Comparison of ENCODE assay signal across 8 mouse cellular contexts in genomic region chr14:104467133-104467965, GRCm38 (mm10). TPM values are rescaled to one million over a fixed set of nuclear protein-coding genes. Genes with fewer than 3 reads are reported as not detected.
DNase-seq lines count a peak whose midpoint lies in the region; ATAC-seq and TF ChIP-seq lines count a peak whose summit lies in the region.

No protein-coding gene starts in this region.

- no peaks in the 10 kb centered on the region for H3K9me3 ChIP-seq in lung, embryonic 14.5 days (ENCODE audit: low read depth, low read length)
- H3K9me3 ChIP-seq in heart, embryonic 16.5 days (replicated peaks; ENCODE audit: control insufficient read depth, low read length): no peaks in the 10 kb centered on the region
- no peaks in the 10 kb centered on the region for H3K9me3 ChIP-seq in lung, postnatal 0 days (ENCODE audit: low read length)

- peak; percentile 50 for DNase-seq in lung, embryonic 14.5 days
- no peak for DNase-seq in lung, postnatal 25 days (ENCODE audit: low spot score)
- DNase-seq in lung, postnatal 0 days (ENCODE audit: low spot score): no peak
- no peak for DNase-seq in right cerebral cortex, adult 18-20 months
- DNase-seq in urinary bladder, postnatal 10 days (ENCODE audit: low spot score): no peak

- WGBS in lung, embryonic 14.5 days: under 1% methylated on average over 94 of the region's 101 CpGs
- WGBS in bone marrow, adult 2 months: 3% methylated on average over 91 of the region's 101 CpGs
- under 1% methylated on average over 94 of the region's 101 CpGs for whole genome bisulfite sequencing in heart, embryonic 16.5 days
- WGBS in lung, postnatal 0 days: 1% methylated on average over 79 of the region's 101 CpGs

- TF ChIP-seq EP300 in lung, postnatal 0 days (IDR thresholded peaks at IDR 0.05): no peak

- H3K36me3 ChIP-seq in lung, embryonic 14.5 days (ENCODE audit: insufficient read depth): no peaks in the 10 kb centered on the region
- no peaks in the 10 kb centered on the region for H3K36me3 ChIP-seq in heart, embryonic 16.5 days (ENCODE audit: control insufficient read depth, insufficient read depth)
- H3K36me3 ChIP-seq in lung, postnatal 0 days (ENCODE audit: insufficient read depth, low read length): no peaks in the 10 kb centered on the region
- H3K36me3 ChIP-seq in testis, adult 2 months (ENCODE audit: control insufficient read depth, insufficient read depth, low read length): no peaks in the 10 kb centered on the region

- no peak overlapping the region for H3K27ac ChIP-seq in lung, embryonic 14.5 days (ENCODE audit: low read depth)
- no peak overlapping the region; the same call in 1 of the 2 replicates for H3K27ac ChIP-seq in bone marrow, adult 2 months (ENCODE audit: control insufficient read depth, insufficient read depth, low read depth, low read length, poor library complexity)
- H3K27ac ChIP-seq in heart, embryonic 16.5 days (ENCODE audit: low read length): no peak overlapping the region
- no peak overlapping the region for H3K27ac ChIP-seq in lung, postnatal 0 days (ENCODE audit: low read length)
- H3K27ac ChIP-seq in testis, adult 2 months (ENCODE audit: control insufficient read depth, insufficient read depth, low read depth, low read length): no peak overlapping the region

- no peak for TF ChIP-seq POLR2A in bone marrow, adult 2 months (IDR thresholded peaks at IDR 0.05; ENCODE audit: borderline replicate concordance, control insufficient read depth, low read depth, low read length)
- TF ChIP-seq POLR2A in testis, adult 2 months (IDR thresholded peaks at IDR 0.05; ENCODE audit: control insufficient read depth, low read depth, low read length): no peak

- H3K9ac ChIP-seq in lung, embryonic 14.5 days: no peak overlapping the region; the same call in 1 of the 2 replicates
- H3K9ac ChIP-seq in heart, embryonic 16.5 days (ENCODE audit: low read length): peak overlapping the region; percentile 11; the same call in 1 of the 2 replicates
- H3K9ac ChIP-seq in lung, postnatal 0 days (replicated peaks; ENCODE audit: low read depth): no peak overlapping the region

- H3K4me2 ChIP-seq in lung, embryonic 14.5 days: peak overlapping the region; percentile 76
- peak overlapping the region; percentile 76 for H3K4me2 ChIP-seq in heart, embryonic 16.5 days (ENCODE audit: low read depth, low read length)
- H3K4me2 ChIP-seq in lung, postnatal 0 days (replicated peaks; ENCODE audit: low read depth, low read length): peak overlapping the region; percentile 81

- H3K4me3 ChIP-seq in lung, embryonic 14.5 days (ENCODE audit: low read depth, low read length): peak overlapping the region; percentile 49
- H3K4me3 ChIP-seq in bone marrow, adult 2 months (replicated peaks; ENCODE audit: control insufficient read depth, low read depth, low read length): peak overlapping the region; percentile 36
- peak overlapping the region; percentile 59 for H3K4me3 ChIP-seq in heart, embryonic 16.5 days (ENCODE audit: low read length)
- peak overlapping the region; percentile 47 for H3K4me3 ChIP-seq in lung, postnatal 0 days (ENCODE audit: low read depth, low read length)
- peak overlapping the region; percentile 70 for H3K4me3 ChIP-seq in testis, adult 2 months (ENCODE audit: control insufficient read depth, low read depth, low read length)

- peaks cover 93% of the 10 kb centered on the region for H3K27me3 ChIP-seq in lung, embryonic 14.5 days (ENCODE audit: insufficient read depth, low read length)
- peaks cover 92% of the 10 kb centered on the region for H3K27me3 ChIP-seq in heart, embryonic 16.5 days (ENCODE audit: control insufficient read depth, insufficient read depth, low read length)
- H3K27me3 ChIP-seq in lung, postnatal 0 days (replicated peaks; ENCODE audit: insufficient read depth, low read length): peaks cover 90% of the 10 kb centered on the region
- H3K27me3 ChIP-seq in testis, adult 2 months (ENCODE audit: control insufficient read depth, insufficient read depth, low read length): peaks cover 4% of the 10 kb centered on the region; the same call in 1 of the 2 replicates

- peak; percentile 15; the same call in 1 of the 2 replicates for ATAC-seq in lung, embryonic 14.5 days (ENCODE audit: insufficient read depth)
- peak; percentile 64 for ATAC-seq in heart, embryonic 16.5 days (replicated peaks; ENCODE audit: extremely low read depth, insufficient read depth, low FRiP score)
- peak; percentile 31 for ATAC-seq in lung, postnatal 0 days

- TF ChIP-seq CTCF in lung, embryonic 14.5 days (IDR thresholded peaks at IDR 0.05; ENCODE audit: low read depth): no peak
- TF ChIP-seq CTCF in bone marrow, adult 2 months (IDR thresholded peaks at IDR 0.05; ENCODE audit: control insufficient read depth, insufficient read depth, low read length): no peak
- no peak for TF ChIP-seq CTCF in lung, postnatal 0 days (IDR thresholded peaks at IDR 0.05)
- TF ChIP-seq CTCF in testis, adult 2 months (IDR thresholded peaks at IDR 0.05; ENCODE audit: control insufficient read depth, insufficient read depth, insufficient replicate concordance, low read depth, low read length): no peak

- no peaks in the 10 kb centered on the region; the same call in 1 of the 2 replicates for H3K4me1 ChIP-seq in lung, embryonic 14.5 days (ENCODE audit: insufficient read depth)
- no peaks in the 10 kb centered on the region; the same call in 1 of the 2 replicates for H3K4me1 ChIP-seq in bone marrow, adult 2 months (ENCODE audit: control insufficient read depth, insufficient read depth, low read length)
- peaks cover 21% of the 10 kb centered on the region for H3K4me1 ChIP-seq in heart, embryonic 16.5 days (ENCODE audit: control insufficient read depth, insufficient read depth, low read length)
- H3K4me1 ChIP-seq in lung, postnatal 0 days (ENCODE audit: insufficient read depth, low read depth, low read length): peaks cover 5% of the 10 kb centered on the region; the same call in 1 of the 2 replicates
- peaks cover 16% of the 10 kb centered on the region for H3K4me1 ChIP-seq in testis, adult 2 months (ENCODE audit: control insufficient read depth, insufficient read depth, low read length)

RNA-seq across cellular contexts. Expression of gene Pou4f1, which starts 0.5 kb away (rescaled TPM):
- polyA plus RNA-seq in lung, embryonic 14.5 days (2014; fragmentation: Nextera tagmentation; extraction: Ambion mirVana): 0.16 and 0.24 TPM in 2 replicates
- 1.7 TPM in 1 of 2 replicates, not detected in the other for polyA plus RNA-seq in bone marrow, adult 2 months (2011; ENCODE audit: insufficient read depth, insufficient read length, low replicate concordance, missing spikeins)
- 0.11 and 0.28 TPM in 2 replicates for polyA plus RNA-seq in heart, embryonic 16.5 days (2015; fragmentation: Nextera tagmentation; extraction: Ambion mirVana)
- polyA plus RNA-seq in lung, postnatal 0 days (2015; fragmentation: Nextera tagmentation; extraction: Ambion mirVana): 0.16 and 0.35 TPM in 2 replicates
- 0.52 and 0.69 TPM in 2 replicates for polyA plus RNA-seq in testis, adult 2 months (2012; rRNA removed)

RNA-seq across cellular contexts. Expression of gene Rnf219, which starts 55.1 kb away (rescaled TPM):
- polyA plus RNA-seq in lung, embryonic 14.5 days (2014; fragmentation: Nextera tagmentation; extraction: Ambion mirVana): 35.1 and 37.4 TPM in 2 replicates
- 3.7 and 5.9 TPM in 2 replicates for polyA plus RNA-seq in bone marrow, adult 2 months (2011; ENCODE audit: insufficient read depth, insufficient read length, low replicate concordance, missing spikeins)
- 11.7 and 13.1 TPM in 2 replicates for polyA plus RNA-seq in heart, embryonic 16.5 days (2015; fragmentation: Nextera tagmentation; extraction: Ambion mirVana)
- polyA plus RNA-seq in lung, postnatal 0 days (2015; fragmentation: Nextera tagmentation; extraction: Ambion mirVana): 11.4 and 13.3 TPM in 2 replicates
- 4.5 and 5.7 TPM in 2 replicates for polyA plus RNA-seq in testis, adult 2 months (2012; rRNA removed)
